Mouse (Mus musculus): Measurements from ENCODE around the gene Ppp1r26. TPM values are rescaled to one million over a fixed set of nuclear protein-coding genes. Genes with fewer than 3 reads are reported as not detected.
A peak's percentile ranks its signal among the peaks of the same experiment; 100 is the strongest.
"Not testable (repeated sequence)": the region's sequence is repeated elsewhere in the genome, so short reads cannot be mapped to it uniquely, and the experiment has no call there.

The Ppp1r26 gene
- total RNA-seq, 2 experiments from 2014 or later: 23.8 to 24.6 TPM

DNA sequence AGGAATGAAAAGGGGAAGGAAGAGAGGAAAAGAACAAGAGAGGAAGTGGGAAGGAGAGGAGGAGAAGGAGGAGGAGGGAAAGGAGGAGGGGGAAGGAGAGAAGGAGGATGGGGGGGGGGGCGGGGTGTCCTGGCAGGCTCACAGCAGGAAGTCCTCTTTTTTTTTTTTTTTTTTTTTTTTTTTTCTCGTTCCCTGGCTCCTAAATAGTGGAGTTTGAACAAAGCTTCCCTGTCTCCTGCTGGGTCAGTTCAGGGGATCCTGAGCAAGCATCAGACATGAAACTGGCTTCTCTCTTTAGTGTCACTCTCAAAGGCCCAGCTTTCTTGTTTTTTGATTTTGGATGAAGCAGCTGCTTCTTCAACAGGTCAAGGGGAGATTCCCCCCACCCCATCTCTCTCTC lies 13.1 kb upstream of the Ppp1r26 start:
- no peak for DNase-seq (ENCODE audit: low spot score in 2 of 2)
- intact Hi-C loops (cut with DNase I): no loop called here

DNA sequence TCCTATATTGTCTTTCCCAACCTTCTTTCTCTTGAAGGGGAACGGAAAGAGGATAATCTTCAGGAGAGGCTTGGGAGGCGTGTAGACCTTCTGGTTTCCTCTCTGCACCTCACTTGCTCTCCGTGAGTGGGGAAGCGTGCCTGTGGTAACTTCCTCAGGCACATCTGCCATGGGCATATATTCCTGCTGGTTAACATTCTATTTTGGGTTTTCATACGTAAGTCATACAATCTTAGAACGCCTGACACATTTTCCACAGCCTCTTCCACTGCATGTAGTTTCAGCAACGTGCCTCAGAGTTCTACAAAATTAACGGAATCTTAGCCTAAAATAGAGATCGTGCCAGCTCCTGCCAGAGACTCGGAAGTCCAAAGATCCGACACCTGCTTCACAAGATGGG lies 11.2 kb upstream of the Ppp1r26 start:
- intact Hi-C loops (cut with DNase I): no loop called here
- DNase-seq (ENCODE audit: low spot score in 2 of 2): peak; percentile 44 to 85

DNA sequence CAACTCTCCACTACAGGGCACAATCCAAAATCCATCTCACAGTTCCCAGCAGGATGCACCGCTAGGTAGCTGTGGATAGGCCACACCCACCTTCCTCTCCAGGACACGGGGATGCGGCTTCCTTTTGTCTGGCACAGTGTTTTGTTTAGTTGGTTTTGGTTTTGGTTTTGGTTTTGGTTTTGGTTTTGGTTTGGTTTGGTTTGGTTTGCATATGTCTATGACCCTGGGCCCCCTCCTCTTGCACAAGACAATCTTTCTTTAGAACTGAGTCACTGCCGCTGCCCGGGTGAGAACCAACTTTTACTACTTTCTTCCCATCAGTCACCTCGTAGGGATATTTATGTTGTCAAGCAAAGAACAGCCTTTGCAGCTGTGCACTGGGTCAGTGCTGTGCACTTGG lies 5.8 kb upstream of the Ppp1r26 start:
- no peak for DNase-seq (ENCODE audit: low spot score in 2 of 2)
- intact Hi-C loops (cut with DNase I): loop anchor here (10.0 kb wide), 1 partner anchor 896 kb away; no protein-coding TSS in a partner anchor

DNA sequence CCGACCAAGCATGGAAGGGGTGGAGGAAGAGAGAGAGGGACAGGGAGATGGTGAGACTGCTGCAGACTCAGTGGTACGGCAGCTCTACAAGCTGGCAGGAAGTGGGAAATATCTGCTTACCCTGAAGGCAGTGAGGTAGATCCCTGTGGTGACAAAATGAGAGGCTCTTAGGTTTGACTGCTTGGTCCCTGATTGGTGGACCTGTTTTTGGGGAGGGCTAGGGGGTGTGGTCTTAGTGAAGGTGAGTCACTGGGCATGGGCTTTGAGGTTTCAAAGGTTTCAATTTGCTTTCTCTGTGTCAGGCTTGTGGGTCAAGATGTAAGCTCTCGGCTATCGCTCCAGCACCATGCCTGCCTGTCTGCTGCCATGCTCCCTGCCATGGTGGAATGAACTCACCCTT lies 1.5 kb upstream of the Ppp1r26 start:
- intact Hi-C loops (cut with DNase I): loop anchor here (10.0 kb wide), 1 partner anchor 900 kb away; no protein-coding TSS in a partner anchor
- DNase-seq (ENCODE audit: low spot score in 2 of 2): no peak

DNA sequence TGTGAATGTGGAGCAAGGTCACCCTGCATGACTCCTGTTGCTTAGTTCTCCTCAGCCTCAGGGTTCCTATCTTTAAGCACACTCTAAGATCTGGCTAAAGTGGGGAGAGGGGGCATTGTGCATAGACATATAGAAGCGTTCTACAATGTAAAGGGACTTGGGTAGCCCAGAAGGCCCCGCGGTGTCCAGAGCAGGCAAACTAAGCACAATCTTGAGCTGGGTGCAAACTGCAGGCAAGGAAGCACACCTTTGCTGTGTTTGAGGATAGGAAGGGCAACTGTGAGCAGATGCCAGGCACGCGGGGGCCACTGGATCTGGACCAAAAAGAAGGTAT lies 452 bp upstream of the Ppp1r26 start:
- no peak for DNase-seq (ENCODE audit: low spot score in 2 of 2)
- intact Hi-C loops (cut with DNase I): loop anchor here (10.0 kb wide), 1 partner anchor 901 kb away; no protein-coding TSS in a partner anchor

DNA sequence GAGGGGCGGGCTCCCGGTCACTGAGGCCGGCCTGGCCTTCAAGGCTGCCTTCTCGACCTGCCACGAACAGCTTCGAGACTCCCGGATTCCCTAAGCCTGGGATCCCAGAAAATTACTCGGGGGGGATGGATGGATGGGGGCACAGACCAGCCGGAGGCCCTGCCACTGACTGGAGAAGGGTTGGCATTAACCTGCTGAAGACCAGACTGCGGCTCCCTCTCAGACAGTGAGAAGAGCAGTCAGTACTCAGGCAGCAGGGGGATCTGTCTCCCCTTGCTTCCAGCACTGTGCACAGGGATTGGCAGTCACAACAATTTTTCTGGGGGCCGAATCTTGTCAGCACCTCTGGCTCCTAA lies 693 bp downstream of the Ppp1r26 start:
- DNase-seq (ENCODE audit: low spot score in 2 of 2): no peak
- intact Hi-C loops (cut with DNase I): loop anchor here (10.0 kb wide), 1 partner anchor 902 kb away; no protein-coding TSS in a partner anchor

DNA sequence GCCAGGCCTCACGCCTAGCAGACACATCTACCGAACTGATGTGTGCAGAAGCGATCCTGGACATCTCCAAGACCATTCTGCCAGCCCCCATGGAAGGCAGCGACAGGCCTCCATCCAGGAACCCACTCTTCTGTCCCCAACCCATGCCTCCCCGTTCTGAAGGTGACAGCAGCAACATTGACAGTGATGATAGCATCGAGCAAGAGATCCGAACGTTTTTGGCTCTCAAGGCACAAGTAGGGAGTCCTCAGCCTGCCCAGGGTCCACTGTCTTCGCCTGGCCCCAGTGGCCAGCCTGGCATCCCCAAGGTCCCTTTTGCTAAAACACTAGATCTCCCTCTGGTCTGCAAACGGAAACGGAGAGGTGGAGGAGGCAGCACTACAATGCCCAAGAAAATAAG lies 5.1 kb downstream of the Ppp1r26 start:
- no peak for DNase-seq (ENCODE audit: low spot score in 2 of 2)
- intact Hi-C loops (cut with DNase I): no loop called here

DNA sequence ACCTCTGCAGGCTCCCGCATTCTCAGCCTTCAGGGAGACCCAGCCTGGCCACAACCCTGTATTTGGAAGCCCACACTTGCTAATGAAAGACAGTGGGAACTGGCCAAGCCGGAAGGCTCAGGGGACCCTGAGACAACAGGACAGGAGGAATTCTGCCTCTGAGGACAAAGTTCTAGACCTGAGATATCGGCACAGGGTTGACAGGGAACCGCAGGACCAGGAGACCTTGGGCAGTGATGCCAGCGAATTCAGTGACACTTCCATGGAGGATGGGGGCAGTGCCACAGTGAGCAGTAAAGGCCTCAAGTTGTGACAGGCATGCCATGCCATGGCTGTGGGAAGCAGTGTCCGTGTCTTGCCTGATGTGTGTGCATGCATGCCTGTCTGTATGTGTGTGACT lies 6.9 kb downstream of the Ppp1r26 start:
- DNase-seq (ENCODE audit: low spot score in 2 of 2): no peak
- intact Hi-C loops (cut with DNase I): no loop called here

DNA sequence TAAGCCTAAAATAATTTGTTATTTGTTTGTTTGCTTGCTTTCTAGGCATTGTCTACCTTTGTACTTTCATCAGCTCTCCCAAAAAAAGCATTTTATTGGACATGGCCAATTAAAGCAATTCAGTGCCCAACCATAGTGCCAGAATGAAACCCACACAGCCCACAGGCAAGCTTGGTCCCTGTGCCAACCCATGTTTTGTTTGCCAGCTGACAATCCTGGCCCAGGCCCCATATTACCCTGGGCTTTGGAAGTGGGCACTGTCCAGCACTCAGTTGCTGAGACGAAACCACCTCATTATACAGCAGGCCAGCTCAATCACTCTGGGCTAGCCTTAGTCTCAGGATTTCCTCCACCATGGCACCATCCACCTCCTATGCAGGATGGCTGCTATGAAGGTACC lies 10.0 kb downstream of the Ppp1r26 start:
- DNase-seq (ENCODE audit: low spot score in 2 of 2): no peak
- intact Hi-C loops (cut with DNase I): no loop called here

DNA sequence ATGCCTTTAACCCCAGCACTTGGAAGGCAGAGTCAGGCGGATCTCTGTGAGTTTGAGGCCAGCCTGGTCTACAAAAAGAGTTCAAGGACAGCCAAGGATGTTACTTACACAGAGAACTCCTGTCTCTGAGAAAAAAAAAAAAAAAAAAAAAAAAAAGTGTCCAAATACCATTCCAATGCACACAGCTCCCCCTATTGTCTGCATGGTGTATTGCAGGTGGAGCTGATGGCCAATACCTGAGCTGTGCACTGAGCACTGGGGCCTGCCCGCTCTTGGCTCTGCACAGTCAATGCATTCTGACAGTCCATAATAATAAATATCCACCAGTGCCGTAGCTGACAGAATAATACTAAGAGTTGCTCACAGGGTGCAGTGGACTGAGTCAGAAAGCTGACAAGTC lies 17.3 kb downstream of the Ppp1r26 start:
- intact Hi-C loops (cut with DNase I): no loop called here

DNA sequence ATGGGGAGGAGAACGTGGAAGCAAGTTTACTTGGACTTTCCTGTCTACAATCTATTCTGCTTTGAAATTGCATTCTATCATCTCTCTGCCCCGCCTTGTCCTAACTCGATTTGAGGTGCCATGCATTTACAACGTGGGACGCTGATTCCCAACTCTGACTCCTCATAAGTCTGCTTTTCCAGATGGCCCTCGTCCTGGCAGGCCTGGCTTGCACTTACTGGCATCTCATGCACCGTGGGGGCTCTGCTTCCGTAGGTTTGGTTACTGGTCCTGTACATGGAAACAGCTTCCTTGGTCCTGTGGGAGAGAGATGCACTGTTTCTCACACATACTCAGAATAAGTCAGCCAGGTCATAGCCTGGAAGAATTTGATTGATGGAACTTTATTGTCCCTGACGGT lies 18.3 kb downstream of the Ppp1r26 start:
- intact Hi-C loops (cut with DNase I): no loop called here
- no peak for DNase-seq (ENCODE audit: low spot score in 2 of 2)

More for the DNA sequence above, 17.3 kb downstream of the Ppp1r26 start:
- DNase-seq (ENCODE audit: low spot score in 2 of 2): peak; percentile 79 to 85

DNA sequence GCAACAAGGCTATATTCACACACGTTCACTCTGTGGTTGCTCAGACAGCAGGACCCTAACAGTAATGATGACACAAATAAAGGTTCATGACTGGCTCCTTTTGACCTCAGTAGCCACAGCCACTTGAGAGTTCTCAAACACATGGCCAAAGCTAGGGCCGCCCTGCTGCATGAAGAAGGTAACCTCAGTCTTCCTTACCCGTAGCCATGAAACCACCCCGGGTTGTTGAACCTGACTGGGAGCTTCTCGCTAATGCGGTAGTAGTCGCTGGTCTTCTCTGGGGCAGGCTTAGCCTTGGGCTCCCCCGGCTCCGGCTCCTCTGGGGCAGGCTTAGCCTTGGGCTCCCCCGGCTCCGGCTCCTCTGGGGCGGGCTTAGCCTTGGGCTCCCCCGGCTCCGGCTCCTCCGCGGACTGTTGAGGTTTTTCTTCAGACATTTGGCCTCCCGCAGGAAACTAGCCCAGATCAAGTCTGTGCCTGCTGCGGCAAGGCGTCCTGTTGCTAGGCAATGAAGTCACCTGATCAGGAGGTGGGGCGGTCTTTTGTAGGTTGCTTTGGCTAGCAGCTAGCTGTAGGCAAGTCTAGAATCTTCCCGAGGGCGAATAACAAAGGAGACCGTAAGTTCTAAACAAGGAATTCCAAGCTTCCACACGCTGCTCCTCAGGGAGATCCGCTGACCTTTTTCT lies 19.4 kb downstream of the Ppp1r26 start, which contains the start of gene 1700007K13Rik:
TSS of gene 1700007K13Rik (minus strand) at position 497 of the 683 bp plus-strand sequence.
- intact Hi-C loops (cut with DNase I): no loop called here

DNA sequence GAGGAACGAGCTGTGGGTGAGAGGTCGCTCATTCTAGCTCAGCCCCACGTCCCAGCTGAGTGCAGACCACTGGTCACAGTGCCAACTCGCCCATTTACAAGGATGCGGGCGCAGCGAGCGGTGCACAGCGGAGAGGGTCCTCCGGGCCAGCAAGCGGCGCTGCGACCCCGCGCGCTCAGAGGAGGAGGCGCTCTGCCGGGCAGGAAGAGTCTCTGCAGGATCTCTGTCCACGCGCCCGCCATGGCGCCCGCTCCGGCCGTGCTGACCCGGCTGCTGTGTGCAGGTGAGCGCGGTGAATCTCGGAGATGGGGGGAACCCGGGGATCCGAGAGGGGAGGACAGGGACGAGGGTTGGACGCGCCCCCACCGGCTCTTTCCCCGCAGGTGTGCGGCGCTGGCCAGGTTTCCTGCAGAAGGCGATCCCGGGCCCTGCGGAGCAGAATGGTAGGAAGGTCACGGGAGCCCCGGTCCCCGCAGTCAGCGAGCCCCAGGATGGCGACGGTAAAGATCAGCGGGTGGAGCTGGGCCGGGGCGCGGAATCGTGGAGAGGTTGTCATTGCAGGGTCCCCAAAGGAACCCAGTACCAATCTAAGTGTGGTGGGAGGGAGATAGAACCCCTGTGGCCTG lies 21.4 kb downstream of the Ppp1r26 start, which contains the start of gene Mrps2:
TSS of gene Mrps2 (plus strand) at position 207 of the 626 bp plus-strand sequence.
- DNase-seq (ENCODE audit: low spot score in 2 of 2): peak; percentile 81 to 89
- intact Hi-C loops (cut with DNase I): no loop called here

More for the DNA sequence above, 19.4 kb downstream of the Ppp1r26 start, which contains the start of gene 1700007K13Rik:
- peak; percentile 72 to 75 for DNase-seq (ENCODE audit: low spot score in 2 of 2)

DNA sequence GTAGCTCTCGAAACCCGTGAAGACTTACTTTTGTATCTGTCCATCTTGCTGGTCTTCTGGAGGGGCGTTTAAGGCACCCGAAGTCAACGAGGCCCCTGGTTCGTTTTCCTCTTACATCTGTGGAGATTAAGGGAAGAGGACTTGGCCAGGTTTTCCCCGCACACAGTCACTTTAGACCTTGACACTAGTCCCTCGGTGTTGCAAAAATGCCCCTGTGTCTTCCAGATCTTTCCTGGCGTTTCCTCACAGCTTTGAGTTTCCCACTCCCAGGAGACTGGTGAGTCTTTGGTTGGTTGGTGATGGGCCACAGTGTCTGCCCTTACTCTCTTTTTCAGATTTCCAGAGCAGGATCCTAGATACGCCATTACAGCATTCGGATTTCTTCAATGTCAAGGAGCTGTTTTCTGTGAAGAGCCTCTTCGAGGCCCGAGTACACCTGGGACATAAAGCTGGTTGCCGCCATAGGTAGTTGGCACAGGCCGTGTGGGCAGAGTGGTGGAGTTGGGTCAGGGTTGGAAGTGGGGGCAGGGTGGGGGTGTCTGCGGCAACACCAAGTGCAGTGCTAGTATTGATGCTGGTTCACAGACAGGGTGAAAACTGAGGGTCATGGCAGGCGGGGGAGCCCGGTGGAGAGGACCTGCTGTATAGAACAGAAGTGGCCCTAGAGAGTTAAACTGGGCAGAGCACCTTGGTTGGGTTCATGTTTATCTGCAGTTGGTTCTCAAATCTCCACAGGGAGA lies 22.1 kb downstream of the Ppp1r26 start:
- no peak for DNase-seq (ENCODE audit: low spot score in 2 of 2)
- intact Hi-C loops (cut with DNase I): no loop called here

DNA sequence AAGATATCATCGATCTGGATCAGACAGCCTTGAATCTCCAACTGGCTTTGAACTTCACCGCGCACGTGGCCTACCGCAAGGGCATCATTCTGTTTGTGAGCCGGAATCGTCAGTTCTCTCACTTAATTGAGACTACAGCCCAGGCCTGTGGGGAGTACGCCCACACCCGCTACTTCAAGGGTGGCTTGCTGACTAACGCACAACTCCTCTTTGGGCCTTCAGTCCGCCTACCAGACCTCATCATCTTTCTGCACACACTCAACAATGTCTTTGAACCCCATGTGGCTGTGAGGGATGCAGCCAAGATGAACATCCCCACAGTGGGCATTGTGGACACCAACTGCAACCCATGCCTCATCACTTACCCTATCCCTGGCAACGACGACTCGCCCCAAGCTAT lies 22.9 kb downstream of the Ppp1r26 start:
- no peak for DNase-seq (ENCODE audit: low spot score in 2 of 2)
- intact Hi-C loops (cut with DNase I): no loop called here

DNA sequence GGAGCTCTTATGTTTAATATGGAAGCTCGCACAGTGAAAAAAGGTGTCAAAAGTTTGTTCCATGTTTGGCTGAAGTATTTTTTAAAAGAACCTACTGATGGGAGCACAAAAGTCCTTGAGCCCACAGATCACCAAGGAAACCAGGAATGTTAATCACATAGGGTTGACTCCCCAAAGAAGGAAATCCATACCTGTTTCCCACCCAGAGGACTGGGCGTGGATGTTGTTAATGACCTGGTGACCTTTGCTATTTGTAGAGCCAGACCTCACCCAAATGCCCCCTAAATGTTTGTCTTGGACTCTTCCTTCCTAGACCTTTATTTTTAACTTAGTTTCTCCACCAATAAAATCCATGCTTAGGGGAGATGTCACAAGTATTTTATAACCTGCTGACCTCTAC lies 24.0 kb downstream of the Ppp1r26 start:
- intact Hi-C loops (cut with DNase I): no loop called here
- DNase-seq (ENCODE audit: low spot score in 2 of 2): no peak

DNA sequence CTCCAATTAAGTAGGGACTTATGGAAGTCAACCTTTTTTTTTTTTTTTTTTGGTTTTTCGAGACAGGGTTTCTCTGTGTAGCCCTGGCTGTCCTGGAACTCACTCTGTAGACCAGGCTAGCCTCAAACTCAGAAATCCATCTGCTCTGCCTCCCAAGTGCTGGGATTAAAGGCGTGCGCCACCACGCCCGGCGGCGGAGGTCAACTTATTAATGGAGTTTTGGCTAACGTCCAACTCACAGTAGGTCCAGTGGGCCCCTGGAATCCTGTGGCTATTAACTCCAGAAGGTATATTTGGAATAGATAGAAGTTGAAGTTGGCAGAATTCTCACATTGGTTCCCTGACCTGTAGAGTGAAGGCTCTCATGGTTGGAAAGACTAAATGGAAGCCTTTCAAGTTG lies 25.4 kb downstream of the Ppp1r26 start:
- DNase-seq (ENCODE audit: low spot score in 2 of 2); intact Hi-C loops (cut with DNase I): not testable (repeated sequence)

DNA sequence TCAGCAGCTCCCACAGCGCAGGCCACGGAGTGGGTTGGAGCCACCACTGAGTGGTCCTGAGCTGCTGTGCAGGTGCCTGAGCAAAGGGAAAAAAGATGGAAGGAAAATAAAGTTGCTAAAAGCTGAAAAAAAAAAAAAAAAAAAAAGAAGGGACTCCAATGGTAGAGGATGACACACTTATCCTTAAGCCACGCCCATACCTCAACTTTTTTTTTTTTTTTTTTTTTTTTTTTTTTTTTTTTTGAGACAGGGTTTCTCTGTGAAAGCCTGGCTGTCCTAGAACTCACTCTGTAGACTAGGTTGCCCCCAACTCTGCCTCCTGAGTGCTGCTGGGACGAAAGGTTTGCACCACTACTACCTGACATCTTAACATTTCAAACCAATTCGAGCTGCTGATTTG lies 31.4 kb downstream of the Ppp1r26 start:
- intact Hi-C loops (cut with DNase I); DNase-seq (ENCODE audit: low spot score in 2 of 2): not testable (repeated sequence)

DNA sequence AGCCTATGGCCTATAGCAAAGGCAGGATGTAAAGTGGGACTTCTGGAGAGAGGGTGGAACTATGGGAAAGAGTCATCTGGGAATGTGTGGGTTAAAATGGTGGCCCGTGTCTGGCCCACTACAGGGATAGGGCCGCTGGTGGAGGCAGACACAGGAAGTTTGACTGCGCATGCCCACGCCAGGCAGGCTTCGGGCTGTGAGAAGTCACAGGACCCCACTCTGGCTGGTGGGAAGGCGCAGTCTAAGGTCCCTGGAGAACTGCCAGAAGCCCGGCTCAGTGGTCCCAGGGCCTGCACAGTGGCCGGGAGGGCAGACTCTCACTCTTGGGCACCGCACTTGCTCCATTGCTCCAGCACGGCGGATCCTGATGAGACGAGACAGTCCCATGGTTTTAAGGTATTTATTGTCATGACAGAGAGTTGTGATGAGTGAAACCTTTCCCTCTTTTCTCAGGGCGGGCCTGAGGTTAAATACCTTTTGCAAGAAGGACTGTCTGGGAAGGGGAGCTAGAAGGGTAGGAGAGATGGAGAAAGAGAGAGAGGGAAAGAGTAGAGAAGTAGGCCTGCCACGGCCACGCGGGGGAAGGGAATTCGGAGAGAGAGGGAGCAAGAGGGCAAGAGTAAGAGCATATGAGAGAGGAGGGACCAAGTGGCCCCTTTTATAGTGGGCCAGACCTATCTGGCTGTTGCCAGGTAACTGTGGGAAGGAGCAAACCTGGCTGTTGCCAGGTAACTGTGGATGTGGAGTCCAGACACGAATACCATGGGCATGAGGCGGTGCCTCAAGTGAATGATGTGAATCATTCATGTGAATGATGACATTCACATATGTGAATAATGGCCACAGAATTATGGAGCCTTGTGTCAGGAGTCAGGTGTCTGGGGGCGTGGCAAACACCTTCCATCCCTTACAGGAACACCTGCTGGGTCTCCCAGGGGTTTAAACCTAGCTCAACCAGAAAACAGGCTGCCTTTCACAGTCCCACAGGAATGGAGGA lies 32.9 kb downstream of the Ppp1r26 start:
- no peak for DNase-seq (ENCODE audit: low spot score in 2 of 2)
- intact Hi-C loops (cut with DNase I): no loop called here
